Mouse (Mus musculus) heart, postnatal 0 days (tissue): Measurements from ENCODE around the gene Mrpl51. TPM values are rescaled to one million over a fixed set of nuclear protein-coding genes. Genes with fewer than 3 reads are reported as not detected.

Experiments
- ATAC-seq: fragments of 200-750 bp; cut with Nextera tagmentation; 2 replicates; pipeline ENCODE4 v1.8.0; 2017; ENCODE audit warnings: low read depth, moderate number of reproducible peaks, moderate library complexity; ENCODE audit not compliant: insufficient read depth
- DNase-seq: peaks from one replicate; pipeline ENCODE4 v3.0.0-alpha.2; 2016; ENCODE audit warnings: low spot score
- H3K27ac ChIP-seq: fragments of 300-500 bp; sonication (generic); 2 replicates; pipeline ENCODE4 v1.5.1; 2014; ENCODE audit warnings: low read depth, mild to moderate bottlenecking
- H3K27me3 ChIP-seq: fragments of 300-500 bp; sonication (generic); 2 replicates; pipeline ENCODE4 v1.6.1; 2014; ENCODE audit warnings: low read length, mixed read lengths; ENCODE audit not compliant: control insufficient read depth, insufficient read depth
- H3K36me3 ChIP-seq: fragments of 300-500 bp; sonication (generic); replicated peaks from 2 replicates; pipeline ENCODE4 v1.6.1; 2014; ENCODE audit warnings: low read length, mixed read lengths; ENCODE audit not compliant: control insufficient read depth, insufficient read depth
- H3K4me1 ChIP-seq: fragments of 300-500 bp; sonication (generic); 2 replicates; pipeline ENCODE4 v1.6.1; 2014; ENCODE audit warnings: antibody characterized with exemption; ENCODE audit not compliant: control insufficient read depth, insufficient read depth
- H3K4me2 ChIP-seq: fragments of 300-500 bp; sonication (generic); 2 replicates; pipeline ENCODE4 v1.6.1; 2014; ENCODE audit warnings: low read depth, mild to moderate bottlenecking, low read length, moderate library complexity
- H3K4me3 ChIP-seq: fragments of 300-500 bp; sonication (generic); 2 replicates; pipeline ENCODE4 v1.5.1; 2014; ENCODE audit warnings: low read depth, low read length
- H3K9ac ChIP-seq: fragments of 300-500 bp; sonication (generic); replicated peaks from 2 replicates; pipeline ENCODE4 v1.6.1; 2014; ENCODE audit warnings: low read depth, low read length, mixed read lengths
- H3K9me3 ChIP-seq: fragments of 300-500 bp; sonication (generic); replicated peaks from 2 replicates; pipeline ENCODE4 v1.6.1; 2016; ENCODE audit warnings: low read length; ENCODE audit not compliant: control insufficient read depth
- CTCF ChIP-seq: IDR thresholded peaks from 2 replicates; pipeline ENCODE4 v1.5.1; 2016; ENCODE audit warnings: antibody characterized with exemption, control low read depth, low read depth
- EP300 ChIP-seq: IDR thresholded peaks from 2 replicates; pipeline ENCODE4 v1.6.1; 2016; ENCODE audit warnings: antibody characterized with exemption, low read depth
- WGBS: fragments of 180-500 bp; shearing (Covaris S2); extraction: QIAGEN DNeasy Blood & Tissue Kit; methylation state at CpG from one replicate; pipeline ENCODE4 v1.1.7; 2014; 5-methylcytosine and 5-hydroxymethylcytosine counted together
- polyA plus RNA-seq: library from polyadenylated mRNA; unstranded; fragments of >200 nt; fragmentation: Nextera tagmentation; extraction: Ambion mirVana; gene quantifications from 2 replicates; pipeline ENCODE4 v1.2.1, GENCODE M21; 2015
- total RNA-seq: library from RNA; depleted of rRNA; stranded (reverse); fragments of >200 nt; gene quantifications from 2 replicates; pipeline ENCODE4 v1.2.3, GENCODE M21; 2014; ENCODE audit warnings: low replicate concordance

Gene Mrpl51
- total and polyA plus RNA-seq, 2 experiments from 2014 or later = 165 to 426 TPM

GRCm38 (mm10) chr6:125154550-125154949 lies 37.1 kb upstream of the Mrpl51 start:
- H3K9ac ChIP-seq = no peak overlapping the region
- H3K4me1 ChIP-seq = peaks cover 3% of the 10 kb centered on the region
- H3K9me3 ChIP-seq = no peaks in the 10 kb centered on the region
- H3K36me3 ChIP-seq = peaks cover 67% of the 10 kb centered on the region
- DNase-seq (no peak), ATAC-seq (no peak)
- H3K27me3 ChIP-seq = no peaks in the 10 kb centered on the region
- no peak overlapping the region for H3K4me2 ChIP-seq
- no peak overlapping the region for H3K27ac ChIP-seq
- no peak overlapping the region for H3K4me3 ChIP-seq
- TF ChIP-seq EP300 (no peak), CTCF (peak; percentile 39)

GRCm38 (mm10) chr6:125155262-125155661 lies 36.3 kb upstream of the Mrpl51 start:
- no peaks in the 10 kb centered on the region for H3K9me3 ChIP-seq
- TF ChIP-seq CTCF (no peak), EP300 (no peak)
- ATAC-seq = no peak
- no peak overlapping the region for H3K27ac ChIP-seq
- H3K4me3 ChIP-seq = no peak overlapping the region
- DNase-seq = no peak
- H3K9ac ChIP-seq = no peak overlapping the region
- H3K36me3 ChIP-seq = peaks cover 74% of the 10 kb centered on the region
- H3K27me3 ChIP-seq = no peaks in the 10 kb centered on the region
- WGBS = 91% methylated on average over 8 of the region's 8 CpGs
- H3K4me2 ChIP-seq = no peak overlapping the region
- H3K4me1 ChIP-seq = no peaks in the 10 kb centered on the region

GRCm38 (mm10) chr6:125156491-125156890 lies 35.1 kb upstream of the Mrpl51 start:
- DNase-seq (no peak), ATAC-seq (no peak)
- Histone ChIP-seq H3K27ac (no peak overlapping the region), H3K36me3 (peaks cover 79% of the 10 kb centered on the region), H3K9me3 (no peaks in the 10 kb centered on the region), H3K27me3 (no peaks in the 10 kb centered on the region), H3K4me1 (peaks cover 7% of the 10 kb centered on the region), H3K9ac (no peak overlapping the region), H3K4me2 (no peak overlapping the region), H3K4me3 (no peak overlapping the region)
- no peak for TF ChIP-seq CTCF
- no peak for TF ChIP-seq EP300
- WGBS = 88% methylated on average over 3 of the region's 3 CpGs

GRCm38 (mm10) chr6:125156903-125157614 lies 34.5 kb upstream of the Mrpl51 start:
- Histone ChIP-seq H3K4me2 (no peak overlapping the region), H3K27me3 (no peaks in the 10 kb centered on the region), H3K9me3 (no peaks in the 10 kb centered on the region), H3K4me1 (peaks cover 7% of the 10 kb centered on the region), H3K36me3 (peaks cover 76% of the 10 kb centered on the region), H3K9ac (no peak overlapping the region), H3K27ac (no peak overlapping the region), H3K4me3 (no peak overlapping the region)
- TF ChIP-seq EP300 (no peak), CTCF (no peak)
- 65% methylated on average over 7 of the region's 7 CpGs for WGBS
- DNase-seq (no peak), ATAC-seq (no peak)

- no peak for ATAC-seq
- TF ChIP-seq CTCF = no peak
- TF ChIP-seq EP300 = no peak
- Histone ChIP-seq H3K4me2 (no peak overlapping the region), H3K9ac (no peak overlapping the region), H3K36me3 (peaks cover 69% of the 10 kb centered on the region), H3K27me3 (no peaks in the 10 kb centered on the region), H3K27ac (no peak overlapping the region), H3K9me3 (no peaks in the 10 kb centered on the region), H3K4me3 (no peak overlapping the region), H3K4me1 (peaks cover 16% of the 10 kb centered on the region)
- 83% methylated on average over 15 of the region's 15 CpGs for WGBS
- DNase-seq = no peak
Observed at GRCm38 (mm10) chr6:125158944-125159492, 32.6 kb upstream of the Mrpl51 start.
